Mouse (Mus musculus): ENCODE results near the gene Hemk1.

DNA sequence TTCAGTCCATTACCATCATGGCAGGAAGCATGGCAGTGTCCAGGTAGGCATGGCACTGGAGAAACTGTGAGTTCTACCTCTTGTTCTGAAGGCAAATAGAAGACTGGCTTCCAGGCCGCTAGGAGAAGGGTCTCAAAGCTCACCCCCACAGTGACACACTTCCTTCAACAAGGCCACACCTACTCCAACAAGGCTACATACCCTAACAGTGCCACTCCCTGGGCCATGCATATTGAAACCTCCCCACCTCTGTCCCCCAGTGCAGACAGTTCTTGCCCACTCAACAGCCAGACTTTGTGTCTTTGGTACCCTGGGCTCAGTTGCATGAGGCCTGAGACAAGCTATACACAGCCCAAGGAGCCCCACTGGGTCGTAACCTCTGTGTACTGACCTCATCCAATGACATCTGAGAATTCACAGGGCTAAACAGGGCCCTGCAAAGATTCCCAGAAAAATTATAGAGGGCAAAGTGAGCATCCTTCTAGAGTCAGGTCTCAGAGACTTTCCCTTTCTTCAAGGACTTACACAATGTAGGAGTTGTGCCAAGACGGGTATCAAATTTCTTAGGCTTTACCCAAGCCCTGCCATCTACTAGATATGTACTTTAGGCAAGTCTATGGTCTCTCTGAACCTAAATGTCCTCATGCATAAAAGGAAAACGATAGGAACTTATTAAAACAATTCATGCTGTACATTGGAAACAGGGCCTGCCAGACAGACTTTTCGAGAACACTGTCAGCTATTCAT lies 56.7 kb downstream of the Hemk1 start:
- no peak for TF ChIP-seq MAX (IDR thresholded peaks at IDR 0.05; ENCODE audit: low read length)
- no peak for TF ChIP-seq ELF1 (IDR thresholded peaks at IDR 0.05; ENCODE audit: low read depth, low read length)
- no peak for TF ChIP-seq POLR2A (IDR thresholded peaks at IDR 0.05; ENCODE audit: low read depth, low read length)
- no peak for TF ChIP-seq ZKSCAN1 (IDR thresholded peaks at IDR 0.05; ENCODE audit: borderline replicate concordance, low read depth, low read length)
